Mouse (Mus musculus): ENCODE data around the gene Tex2. TPM values are rescaled to one million over a fixed set of nuclear protein-coding genes. Genes with fewer than 3 reads are reported as not detected.

The Tex2 gene
- polyA plus RNA-seq, 1 experiment from 2014 or later: 37.5 TPM

GRCm38 (mm10) chr11:106591183-106591582, 22.0 kb downstream of the Tex2 start:
- Histone ChIP-seq H3K4me2 (ENCODE audit: low read length) (no peak overlapping the region), H3K27me3 (ENCODE audit: control insufficient read depth, insufficient read depth, low read depth, low read length) (no peaks in the 10 kb centered on the region), H3K9ac (ENCODE audit: low read depth, low read length) (no peak overlapping the region), H3K36me3 (ENCODE audit: control insufficient read depth, insufficient read depth, low read length) (no peaks in the 10 kb centered on the region), H3K27ac (ENCODE audit: low read length) (no peak overlapping the region), H3K4me1 (ENCODE audit: control insufficient read depth, insufficient read depth, low read length) (no peaks in the 10 kb centered on the region), H3K9me3 (replicated peaks; ENCODE audit: control insufficient read depth, low read length, poor library complexity, severe bottlenecking) (no peaks in the 10 kb centered on the region), H3K4me3 (ENCODE audit: low read depth, low read length) (no peak overlapping the region)
- 92% methylated on average over 11 of the region's 11 CpGs for WGBS
- ATAC-seq: no peak

- Histone ChIP-seq H3K4me3 (ENCODE audit: low read depth, low read length) (no peak overlapping the region), H3K9ac (ENCODE audit: low read depth, low read length) (no peak overlapping the region), H3K4me1 (ENCODE audit: control insufficient read depth, insufficient read depth, low read length) (no peaks in the 10 kb centered on the region), H3K9me3 (replicated peaks; ENCODE audit: control insufficient read depth, low read length, poor library complexity, severe bottlenecking) (no peaks in the 10 kb centered on the region), H3K4me2 (ENCODE audit: low read length) (no peak overlapping the region), H3K27ac (ENCODE audit: low read length) (no peak overlapping the region), H3K27me3 (ENCODE audit: control insufficient read depth, insufficient read depth, low read depth, low read length) (no peaks in the 10 kb centered on the region), H3K36me3 (ENCODE audit: control insufficient read depth, insufficient read depth, low read length) (no peaks in the 10 kb centered on the region)
- no peak for ATAC-seq
- 50% methylated on average over 5 of the region's 5 CpGs for WGBS
Measured at GRCm38 (mm10) chr11:106590143-106590542, 23.1 kb downstream of the Tex2 start.

GRCm38 (mm10) chr11:106588781-106589180, 24.4 kb downstream of the Tex2 start:
- no peak overlapping the region for H3K4me3 ChIP-seq (ENCODE audit: low read depth, low read length)
- no peak overlapping the region for H3K4me2 ChIP-seq (ENCODE audit: low read length)
- H3K27ac ChIP-seq (ENCODE audit: low read length): no peak overlapping the region
- no peaks in the 10 kb centered on the region for H3K9me3 ChIP-seq (replicated peaks; ENCODE audit: control insufficient read depth, low read length, poor library complexity, severe bottlenecking)
- H3K4me1 ChIP-seq (ENCODE audit: control insufficient read depth, insufficient read depth, low read length): no peaks in the 10 kb centered on the region; the same call in 1 of the 2 replicates
- WGBS: 54% methylated on average over 8 of the region's 8 CpGs
- ATAC-seq: no peak
- H3K27me3 ChIP-seq (ENCODE audit: control insufficient read depth, insufficient read depth, low read depth, low read length): no peaks in the 10 kb centered on the region
- no peak overlapping the region for H3K9ac ChIP-seq (ENCODE audit: low read depth, low read length)
- no peaks in the 10 kb centered on the region for H3K36me3 ChIP-seq (ENCODE audit: control insufficient read depth, insufficient read depth, low read length)

- Histone ChIP-seq H3K4me1 (ENCODE audit: control insufficient read depth, insufficient read depth, low read length) (no peaks in the 10 kb centered on the region; the same call in 1 of the 2 replicates), H3K4me3 (ENCODE audit: low read depth, low read length) (no peak overlapping the region), H3K4me2 (ENCODE audit: low read length) (no peak overlapping the region), H3K9ac (ENCODE audit: low read depth, low read length) (no peak overlapping the region), H3K36me3 (ENCODE audit: control insufficient read depth, insufficient read depth, low read length) (no peaks in the 10 kb centered on the region), H3K27ac (ENCODE audit: low read length) (no peak overlapping the region), H3K9me3 (replicated peaks; ENCODE audit: control insufficient read depth, low read length, poor library complexity, severe bottlenecking) (no peaks in the 10 kb centered on the region), H3K27me3 (ENCODE audit: control insufficient read depth, insufficient read depth, low read depth, low read length) (no peaks in the 10 kb centered on the region)
- ATAC-seq: no peak
- 90% methylated on average over 10 of the region's 10 CpGs for WGBS
Measured at GRCm38 (mm10) chr11:106587786-106588519, 25.3 kb downstream of the Tex2 start.

GRCm38 (mm10) chr11:106583801-106584200, 29.4 kb downstream of the Tex2 start:
- no peak overlapping the region for H3K27ac ChIP-seq (ENCODE audit: low read length)
- H3K9me3 ChIP-seq (replicated peaks; ENCODE audit: control insufficient read depth, low read length, poor library complexity, severe bottlenecking): no peaks in the 10 kb centered on the region
- ATAC-seq: no peak
- H3K9ac ChIP-seq (ENCODE audit: low read depth, low read length): no peak overlapping the region
- no peak overlapping the region for H3K4me2 ChIP-seq (ENCODE audit: low read length)
- no peaks in the 10 kb centered on the region; the same call in 1 of the 2 replicates for H3K4me1 ChIP-seq (ENCODE audit: control insufficient read depth, insufficient read depth, low read length)
- WGBS: 92% methylated on average over 1 of the region's 1 CpGs
- no peak overlapping the region for H3K4me3 ChIP-seq (ENCODE audit: low read depth, low read length)
- no peaks in the 10 kb centered on the region for H3K36me3 ChIP-seq (ENCODE audit: control insufficient read depth, insufficient read depth, low read length)
- no peaks in the 10 kb centered on the region for H3K27me3 ChIP-seq (ENCODE audit: control insufficient read depth, insufficient read depth, low read depth, low read length)

GRCm38 (mm10) chr11:106581357-106581756, 31.9 kb downstream of the Tex2 start:
- Histone ChIP-seq H3K4me1 (ENCODE audit: control insufficient read depth, insufficient read depth, low read length) (no peaks in the 10 kb centered on the region; the same call in 1 of the 2 replicates), H3K36me3 (ENCODE audit: control insufficient read depth, insufficient read depth, low read length) (no peaks in the 10 kb centered on the region)

GRCm38 (mm10) chr11:106580468-106580867, 32.8 kb downstream of the Tex2 start:
- H3K4me2 ChIP-seq (ENCODE audit: low read length): no peak overlapping the region
- H3K4me1 ChIP-seq (ENCODE audit: control insufficient read depth, insufficient read depth, low read length): no peaks in the 10 kb centered on the region; the same call in 1 of the 2 replicates
- no peak overlapping the region for H3K27ac ChIP-seq (ENCODE audit: low read length)
- no peak for ATAC-seq
- H3K36me3 ChIP-seq (ENCODE audit: control insufficient read depth, insufficient read depth, low read length): no peaks in the 10 kb centered on the region
- WGBS: 95% methylated on average over 8 of the region's 8 CpGs
- H3K9me3 ChIP-seq (replicated peaks; ENCODE audit: control insufficient read depth, low read length, poor library complexity, severe bottlenecking): no peaks in the 10 kb centered on the region
- no peak overlapping the region for H3K9ac ChIP-seq (ENCODE audit: low read depth, low read length)
- no peaks in the 10 kb centered on the region for H3K27me3 ChIP-seq (ENCODE audit: control insufficient read depth, insufficient read depth, low read depth, low read length)
- H3K4me3 ChIP-seq (ENCODE audit: low read depth, low read length): no peak overlapping the region

More at GRCm38 (mm10) chr11:106581357-106581756, 31.9 kb downstream of the Tex2 start:
- Histone ChIP-seq H3K27me3 (ENCODE audit: control insufficient read depth, insufficient read depth, low read depth, low read length) (no peaks in the 10 kb centered on the region), H3K4me3 (ENCODE audit: low read depth, low read length) (no peak overlapping the region), H3K9me3 (replicated peaks; ENCODE audit: control insufficient read depth, low read length, poor library complexity, severe bottlenecking) (no peaks in the 10 kb centered on the region), H3K27ac (ENCODE audit: low read length) (no peak overlapping the region), H3K4me2 (ENCODE audit: low read length) (no peak overlapping the region), H3K9ac (ENCODE audit: low read depth, low read length) (no peak overlapping the region)
- 96% methylated on average over 10 of the region's 10 CpGs for WGBS
- ATAC-seq: no peak

GRCm38 (mm10) chr11:106579957-106580356, 33.3 kb downstream of the Tex2 start:
- Histone ChIP-seq H3K27ac (ENCODE audit: low read length) (no peak overlapping the region), H3K9me3 (replicated peaks; ENCODE audit: control insufficient read depth, low read length, poor library complexity, severe bottlenecking) (no peaks in the 10 kb centered on the region), H3K27me3 (ENCODE audit: control insufficient read depth, insufficient read depth, low read depth, low read length) (no peaks in the 10 kb centered on the region), H3K9ac (ENCODE audit: low read depth, low read length) (no peak overlapping the region), H3K4me3 (ENCODE audit: low read depth, low read length) (no peak overlapping the region), H3K4me2 (ENCODE audit: low read length) (no peak overlapping the region), H3K36me3 (ENCODE audit: control insufficient read depth, insufficient read depth, low read length) (no peaks in the 10 kb centered on the region), H3K4me1 (ENCODE audit: control insufficient read depth, insufficient read depth, low read length) (no peaks in the 10 kb centered on the region; the same call in 1 of the 2 replicates)
- ATAC-seq: no peak
- WGBS: 74% methylated on average over 5 of the region's 5 CpGs

- Histone ChIP-seq H3K9me3 (replicated peaks; ENCODE audit: control insufficient read depth, low read length, poor library complexity, severe bottlenecking) (no peaks in the 10 kb centered on the region), H3K27me3 (ENCODE audit: control insufficient read depth, insufficient read depth, low read depth, low read length) (no peaks in the 10 kb centered on the region), H3K36me3 (ENCODE audit: control insufficient read depth, insufficient read depth, low read length) (no peaks in the 10 kb centered on the region), H3K4me1 (ENCODE audit: control insufficient read depth, insufficient read depth, low read length) (no peaks in the 10 kb centered on the region; the same call in 1 of the 2 replicates), H3K4me2 (ENCODE audit: low read length) (no peak overlapping the region), H3K4me3 (ENCODE audit: low read depth, low read length) (no peak overlapping the region), H3K9ac (ENCODE audit: low read depth, low read length) (no peak overlapping the region), H3K27ac (ENCODE audit: low read length) (no peak overlapping the region)
- no peak for ATAC-seq
- WGBS: 92% methylated on average over 2 of the region's 2 CpGs
Measured at GRCm38 (mm10) chr11:106579146-106579545, 34.1 kb downstream of the Tex2 start.

All from midbrain, embryonic 16.5 days (tissue).